Mouse (Mus musculus): Measurements from ENCODE around the gene Cited2. TPM values are rescaled to one million over a fixed set of nuclear protein-coding genes. Genes with fewer than 3 reads are reported as not detected.

Cited2 gene
- polyA plus RNA-seq (2014; fragmentation: Illumina TruSeq; extraction: RNeasy Lipid Tissue Mini Kit (QIAGEN cat#74804); ENCODE audit: insufficient read depth, low read depth, low replicate concordance), result 33.9 TPM

GRCm38 (mm10) chr10:17722653-17723410 is at the start of gene Cited2:
Gene Cited2, plus strand, starts transcription at chr10:17723218.

Other genes with a start within 250 kb of the Cited2 start
- gene Txlnb, start 73.0 kb downstream of the Cited2 start, polyA plus RNA-seq (2014; fragmentation: Illumina TruSeq; extraction: RNeasy Lipid Tissue Mini Kit (QIAGEN cat#74804); ENCODE audit: insufficient read depth, low read depth, low replicate concordance), result 1.9 TPM
- gene Heca, start 224.8 kb downstream of the Cited2 start, polyA plus RNA-seq (2014; fragmentation: Illumina TruSeq; extraction: RNeasy Lipid Tissue Mini Kit (QIAGEN cat#74804); ENCODE audit: insufficient read depth, low read depth, low replicate concordance), result 19.2 TPM